26 mouse cellular contexts compared by ENCODE assay signal in the genomic region with DNA sequence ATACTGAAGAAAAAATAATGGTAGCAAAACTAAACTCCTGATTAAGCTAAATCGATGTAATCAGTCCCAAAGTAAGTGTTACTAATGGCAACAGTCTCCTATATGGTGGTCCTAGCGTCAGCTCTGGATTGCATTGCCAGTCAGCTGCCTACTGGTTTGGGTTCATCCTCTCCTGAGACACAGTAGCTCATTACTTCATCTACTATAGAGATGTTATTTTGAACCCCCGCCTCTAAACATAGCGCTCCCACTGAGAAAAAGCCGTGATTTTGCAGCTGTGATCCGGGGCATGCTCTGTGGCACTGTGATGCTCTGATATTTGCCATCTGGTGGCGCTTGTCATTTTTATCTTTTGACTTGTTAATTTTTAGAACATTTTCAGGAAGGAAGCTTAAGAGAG.
DNase-seq lines count a peak whose midpoint lies in the region; ATAC-seq lines count a peak whose summit lies in the region.
"Had no signal": no experiment of that assay in that cellular context is flagged by ENCODE, and none has a peak within 500 bp of the region (broad histone marks: within the 10 kb centered on the region; RNA-seq: fewer than 3 reads in every experiment).

No protein-coding gene starts in this region.

- H3K9ac ChIP-seq in forebrain, embryonic 14.5 days (ENCODE audit: low read length) = no peak overlapping the region
- no peak overlapping the region for H3K9ac ChIP-seq in forebrain, embryonic 16.5 days (replicated peaks; ENCODE audit: low read depth, low read length)
- no peak overlapping the region for H3K9ac ChIP-seq in forebrain, embryonic 11.5 days (ENCODE audit: low read length)
- H3K9ac ChIP-seq: embryonic facial prominence, embryonic 13.5 days; embryonic facial prominence, embryonic 15.5 days had no signal

- H3K4me2 ChIP-seq in forebrain, embryonic 14.5 days (ENCODE audit: low read length) = no peak overlapping the region
- no peak overlapping the region for H3K4me2 ChIP-seq in forebrain, embryonic 16.5 days (ENCODE audit: low read length)
- no peak overlapping the region for H3K4me2 ChIP-seq in forebrain, embryonic 11.5 days (ENCODE audit: low read depth, low read length, severe bottlenecking)
- H3K4me2 ChIP-seq: embryonic facial prominence, embryonic 13.5 days; embryonic facial prominence, embryonic 15.5 days had no signal

- H3K36me3 ChIP-seq in forebrain, embryonic 14.5 days (ENCODE audit: control insufficient read depth, insufficient read depth, low read length) = no peaks in the 10 kb centered on the region
- no peaks in the 10 kb centered on the region for H3K36me3 ChIP-seq in forebrain, embryonic 10.5 days (replicated peaks)
- no peaks in the 10 kb centered on the region for H3K36me3 ChIP-seq in forebrain, embryonic 16.5 days (ENCODE audit: control insufficient read depth, insufficient read depth)
- no peaks in the 10 kb centered on the region for H3K36me3 ChIP-seq in forebrain, embryonic 11.5 days (ENCODE audit: control insufficient read depth, insufficient read depth, low read length)
- H3K36me3 ChIP-seq: embryonic facial prominence, embryonic 13.5 days; embryonic facial prominence, embryonic 15.5 days; G1E had no signal

- no peak overlapping the region for H3K27ac ChIP-seq in forebrain, embryonic 14.5 days (ENCODE audit: low read depth, low read length)
- no peak overlapping the region for H3K27ac ChIP-seq in forebrain, embryonic 10.5 days
- H3K27ac ChIP-seq in forebrain, embryonic 16.5 days (ENCODE audit: low read length) = no peak overlapping the region
- no peak overlapping the region for H3K27ac ChIP-seq in forebrain, embryonic 11.5 days (ENCODE audit: low read depth, low read length)
- H3K27ac ChIP-seq: embryonic facial prominence, embryonic 13.5 days; embryonic facial prominence, embryonic 15.5 days had no signal

- DNase-seq in forebrain, embryonic 14.5 days (ENCODE audit: low spot score) = peak; percentile 6
- DNase-seq in forebrain, embryonic 10.5 days (ENCODE audit: extremely low spot score, low spot score) = no peak
- no peak for DNase-seq in forebrain, embryonic 11.5 days (ENCODE audit: low spot score)
- DNase-seq in frontal cortex, postnatal 14 days (ENCODE audit: low spot score in 2 of 2) = no peak
- DNase-seq in brain, adult 2 months (ENCODE audit: low read depth, low spot score) = peak; percentile 63
- DNase-seq in thymus, postnatal 36 days = no peak
- DNase-seq: adrenal gland, adult 8-10 months; adrenal gland, postnatal 14 days; adrenal gland, postnatal 36 days; B cell, adult 2 months; cerebellum, adult 11 months; cerebellum, adult 18-20 months; cerebellum, adult 8-10 months; cerebellum, adult 9-11 months; cerebellum, postnatal 14 days; cerebellum, postnatal 36 days; embryo, embryonic 11 days had no signal

- H3K4me3 ChIP-seq in forebrain, embryonic 14.5 days (ENCODE audit: low read depth, low read length) = no peak overlapping the region
- H3K4me3 ChIP-seq in forebrain, embryonic 10.5 days = no peak overlapping the region
- H3K4me3 ChIP-seq in forebrain, embryonic 16.5 days (replicated peaks; ENCODE audit: low read length) = no peak overlapping the region
- H3K4me3 ChIP-seq in forebrain, embryonic 11.5 days (ENCODE audit: low read depth, low read length) = no peak overlapping the region
- H3K4me3 ChIP-seq: embryonic facial prominence, embryonic 13.5 days; embryonic facial prominence, embryonic 15.5 days; erythroblast, embryonic 14.5 days had no signal

- no peaks in the 10 kb centered on the region for H3K4me1 ChIP-seq in forebrain, embryonic 14.5 days (ENCODE audit: control insufficient read depth, insufficient read depth, low read length)
- H3K4me1 ChIP-seq in forebrain, embryonic 10.5 days = no peaks in the 10 kb centered on the region
- H3K4me1 ChIP-seq in forebrain, embryonic 16.5 days (replicated peaks; ENCODE audit: control insufficient read depth, insufficient read depth, low read length) = 0 out of 2 replicates have a peak, but pooled peaks cover 2% of the 10 kb centered on the region
- H3K4me1 ChIP-seq in forebrain, embryonic 11.5 days (replicated peaks; ENCODE audit: control insufficient read depth, insufficient read depth, low read length) = no peaks in the 10 kb centered on the region
- H3K4me1 ChIP-seq: embryonic facial prominence, embryonic 13.5 days; embryonic facial prominence, embryonic 15.5 days had no signal

- WGBS in forebrain, embryonic 14.5 days = 87% methylated on average over 7 of the region's 7 CpGs
- WGBS in forebrain, embryonic 10.5 days = 94% methylated on average over 7 of the region's 7 CpGs
- 84% methylated on average over 7 of the region's 7 CpGs for WGBS in forebrain, embryonic 16.5 days
- WGBS in forebrain, embryonic 11.5 days = 90% methylated on average over 7 of the region's 7 CpGs

- ATAC-seq in forebrain, embryonic 14.5 days = no peak
- ATAC-seq in forebrain, embryonic 16.5 days = peak; percentile 50; the same call in 1 of the 2 replicates
- no peak for ATAC-seq in forebrain, embryonic 11.5 days (replicated peaks; ENCODE audit: low FRiP score)
- ATAC-seq in frontal cortex, adult (ENCODE audit: low TSS enrichment) = peak; percentile 32; the same call in 1 of the 2 replicates
- ATAC-seq: activated CD4-positive, CD25-positive, alpha-beta regulatory T cell, adult 4 months; CD4-positive, CD25-positive, alpha-beta regulatory T cell, adult 4 months; Patski had no signal

- no peaks in the 10 kb centered on the region for H3K27me3 ChIP-seq in forebrain, embryonic 14.5 days (replicated peaks; ENCODE audit: control insufficient read depth, insufficient read depth, low read length)
- no peaks in the 10 kb centered on the region for H3K27me3 ChIP-seq in forebrain, embryonic 10.5 days (ENCODE audit: poor library complexity, severe bottlenecking)
- no peaks in the 10 kb centered on the region for H3K27me3 ChIP-seq in forebrain, embryonic 16.5 days (replicated peaks; ENCODE audit: control insufficient read depth, insufficient read depth, low read length)
- no peaks in the 10 kb centered on the region for H3K27me3 ChIP-seq in forebrain, embryonic 11.5 days (ENCODE audit: control insufficient read depth, insufficient read depth, low read length)
- H3K27me3 ChIP-seq: embryonic facial prominence, embryonic 13.5 days; embryonic facial prominence, embryonic 15.5 days had no signal

- H3K9me3 ChIP-seq in forebrain, embryonic 14.5 days (replicated peaks; ENCODE audit: control insufficient read depth, low read length) = no peaks in the 10 kb centered on the region
- H3K9me3 ChIP-seq in forebrain, embryonic 10.5 days = no peaks in the 10 kb centered on the region
- no peaks in the 10 kb centered on the region for H3K9me3 ChIP-seq in forebrain, embryonic 16.5 days (ENCODE audit: control insufficient read depth, low read length)
- H3K9me3 ChIP-seq in forebrain, embryonic 11.5 days (ENCODE audit: control insufficient read depth, low read length) = no peaks in the 10 kb centered on the region
- H3K9me3 ChIP-seq: embryonic facial prominence, embryonic 13.5 days; embryonic facial prominence, embryonic 15.5 days; G1E had no signal

Comparison
In these comparisons a context has a peak if more than half of its experiments do, and no peak if none do; other contexts are left out.
1. ATAC-seq: peak in forebrain, embryonic 16.5 days (single experiment) and frontal cortex, adult (single experiment); none in forebrain, embryonic 14.5 days (single experiment) and forebrain, embryonic 11.5 days (single experiment).
2. DNase-seq: peak in forebrain, embryonic 14.5 days (single experiment) and brain, adult 2 months (single experiment); none in forebrain, embryonic 10.5 days (single experiment), forebrain, embryonic 11.5 days (single experiment), frontal cortex, postnatal 14 days (0 of 2) and thymus, postnatal 36 days (0 of 2).